Comparison of ENCODE assay signal across 23 mouse cellular contexts in genomic region chr10:34149772-34150171, GRCm38 (mm10). TPM values are rescaled to one million over a fixed set of nuclear protein-coding genes. Genes with fewer than 3 reads are reported as not detected.
DNase-seq lines count a peak whose midpoint lies in the region; ATAC-seq and TF ChIP-seq lines count a peak whose summit lies in the region.
"Had no signal": no experiment of that assay in that cellular context is flagged by ENCODE, and none has a peak within 500 bp of the region (broad histone marks: within the 10 kb centered on the region; RNA-seq: fewer than 3 reads in every experiment).

No protein-coding gene starts in this region.

- no peak for TF ChIP-seq CTCF in kidney, postnatal 0 days (IDR thresholded peaks at IDR 0.05; ENCODE audit: low read depth)

- H3K9me3 ChIP-seq in embryonic facial prominence, embryonic 11.5 days (replicated peaks; ENCODE audit: control insufficient read depth, low read length) = no peaks in the 10 kb centered on the region
- no peaks in the 10 kb centered on the region for H3K9me3 ChIP-seq in embryonic facial prominence, embryonic 10.5 days
- no peaks in the 10 kb centered on the region for H3K9me3 ChIP-seq in kidney, postnatal 0 days (replicated peaks; ENCODE audit: low read length)
- H3K9me3 ChIP-seq in kidney, embryonic 14.5 days (ENCODE audit: control insufficient read depth, low read length) = no peaks in the 10 kb centered on the region
- H3K9me3 ChIP-seq in embryonic facial prominence, embryonic 14.5 days (ENCODE audit: control insufficient read depth, low read length) = no peaks in the 10 kb centered on the region
- H3K9me3 ChIP-seq: embryonic facial prominence, embryonic 15.5 days; forebrain, embryonic 10.5 days; heart, embryonic 13.5 days; hindbrain, embryonic 12.5 days had no signal

- ATAC-seq in embryonic facial prominence, embryonic 11.5 days (replicated peaks; ENCODE audit: insufficient number of reproducible peaks, low FRiP score, low TSS enrichment, low read depth) = no peak; the same call in 1 of the 2 replicates
- ATAC-seq in kidney, postnatal 0 days (replicated peaks; ENCODE audit: low FRiP score, low read depth) = peak; percentile 21; the same call in 1 of the 2 replicates
- ATAC-seq in kidney, embryonic 14.5 days (ENCODE audit: low FRiP score, low TSS enrichment) = no peak
- ATAC-seq in embryonic facial prominence, embryonic 14.5 days (ENCODE audit: low read depth) = peak; percentile 60; the same call in 1 of the 2 replicates
- ATAC-seq: forebrain, embryonic 14.5 days; hindbrain, embryonic 16.5 days; inflammation-experienced regulatory T-cells, adult 6 months had no signal

- H3K27me3 ChIP-seq in embryonic facial prominence, embryonic 11.5 days (ENCODE audit: control insufficient read depth, insufficient read depth, low read length) = no peaks in the 10 kb centered on the region
- no peaks in the 10 kb centered on the region for H3K27me3 ChIP-seq in embryonic facial prominence, embryonic 10.5 days (replicated peaks; ENCODE audit: low read depth, poor library complexity, severe bottlenecking)
- no peaks in the 10 kb centered on the region for H3K27me3 ChIP-seq in kidney, postnatal 0 days (ENCODE audit: insufficient read depth, low read length)
- H3K27me3 ChIP-seq in kidney, embryonic 14.5 days (ENCODE audit: control insufficient read depth, insufficient read depth, low read length) = no peaks in the 10 kb centered on the region
- no peaks in the 10 kb centered on the region for H3K27me3 ChIP-seq in embryonic facial prominence, embryonic 14.5 days (replicated peaks; ENCODE audit: control insufficient read depth, insufficient read depth, low read length)
- H3K27me3 ChIP-seq: embryonic facial prominence, embryonic 15.5 days; heart, embryonic 13.5 days; hindbrain, embryonic 12.5 days had no signal

- no peak overlapping the region for H3K27ac ChIP-seq in embryonic facial prominence, embryonic 11.5 days (replicated peaks; ENCODE audit: low read depth, low read length)
- H3K27ac ChIP-seq in embryonic facial prominence, embryonic 10.5 days (replicated peaks) = no peak overlapping the region
- H3K27ac ChIP-seq in kidney, postnatal 0 days = no peak overlapping the region
- H3K27ac ChIP-seq in kidney, embryonic 14.5 days (ENCODE audit: low read depth, low read length) = no peak overlapping the region
- H3K27ac ChIP-seq in embryonic facial prominence, embryonic 14.5 days (replicated peaks; ENCODE audit: low read depth, low read length) = no peak overlapping the region
- H3K27ac ChIP-seq: embryonic facial prominence, embryonic 15.5 days; forebrain, embryonic 10.5 days; heart, embryonic 13.5 days; hindbrain, embryonic 12.5 days had no signal

- DNase-seq in embryonic facial prominence, embryonic 11.5 days (ENCODE audit: low spot score) = peak; percentile 35
- no peak for DNase-seq in embryonic facial prominence, embryonic 10.5 days (ENCODE audit: low spot score)
- DNase-seq in kidney, postnatal 0 days (ENCODE audit: low spot score) = peak; percentile 68
- DNase-seq in embryonic facial prominence, embryonic 14.5 days (ENCODE audit: low spot score) = peak; percentile 52
- no peak for DNase-seq in lung, postnatal 14 days
- DNase-seq in right cerebral cortex, postnatal 25 days = no peak
- DNase-seq: adrenal gland, adult 2 months; adrenal gland, postnatal 25 days; cerebellum, adult 18-20 months; cerebellum, adult 9-11 months; cerebellum, postnatal 36 days; gastrocnemius, postnatal 14 days; heart, postnatal 36 days had no signal

- H3K36me3 ChIP-seq in embryonic facial prominence, embryonic 11.5 days (replicated peaks; ENCODE audit: control insufficient read depth, insufficient read depth, low read depth, low read length) = no peaks in the 10 kb centered on the region
- peaks cover 27% of the 10 kb centered on the region for H3K36me3 ChIP-seq in embryonic facial prominence, embryonic 10.5 days (replicated peaks)
- H3K36me3 ChIP-seq in kidney, postnatal 0 days (ENCODE audit: insufficient read depth, low read length) = no peaks in the 10 kb centered on the region
- H3K36me3 ChIP-seq in kidney, embryonic 14.5 days (ENCODE audit: control insufficient read depth, insufficient read depth, low read length) = no peaks in the 10 kb centered on the region; the same call in 1 of the 2 replicates
- peaks cover 22% of the 10 kb centered on the region for H3K36me3 ChIP-seq in embryonic facial prominence, embryonic 14.5 days (ENCODE audit: control insufficient read depth, insufficient read depth, low read length)
- H3K36me3 ChIP-seq: hindbrain, embryonic 12.5 days had no signal

- H3K9ac ChIP-seq in embryonic facial prominence, embryonic 11.5 days (replicated peaks; ENCODE audit: low read length) = no peak overlapping the region
- no peak overlapping the region for H3K9ac ChIP-seq in kidney, postnatal 0 days (ENCODE audit: low read depth, low read length)
- H3K9ac ChIP-seq in kidney, embryonic 14.5 days (ENCODE audit: low read depth, low read length) = no peak overlapping the region
- H3K9ac ChIP-seq in embryonic facial prominence, embryonic 14.5 days (ENCODE audit: low read depth, low read length) = no peak overlapping the region
- H3K9ac ChIP-seq: embryonic facial prominence, embryonic 15.5 days; heart, embryonic 13.5 days; hindbrain, embryonic 12.5 days had no signal

- WGBS in embryonic facial prominence, embryonic 11.5 days = 43% methylated on average over 3 of the region's 3 CpGs
- WGBS in embryonic facial prominence, embryonic 10.5 days = 46% methylated on average over 3 of the region's 3 CpGs
- 38% methylated on average over 3 of the region's 3 CpGs for WGBS in kidney, postnatal 0 days
- 38% methylated on average over 3 of the region's 3 CpGs for WGBS in kidney, embryonic 14.5 days
- WGBS in embryonic facial prominence, embryonic 14.5 days = 37% methylated on average over 3 of the region's 3 CpGs

- no peaks in the 10 kb centered on the region; the same call in 1 of the 2 replicates for H3K4me1 ChIP-seq in embryonic facial prominence, embryonic 11.5 days (ENCODE audit: control insufficient read depth, insufficient read depth, low read length)
- peaks cover 22% of the 10 kb centered on the region for H3K4me1 ChIP-seq in embryonic facial prominence, embryonic 10.5 days
- H3K4me1 ChIP-seq in kidney, postnatal 0 days (replicated peaks; ENCODE audit: insufficient read depth, low read length) = no peaks in the 10 kb centered on the region
- no peaks in the 10 kb centered on the region for H3K4me1 ChIP-seq in kidney, embryonic 14.5 days (ENCODE audit: control insufficient read depth, insufficient read depth, low read length)
- no peaks in the 10 kb centered on the region for H3K4me1 ChIP-seq in embryonic facial prominence, embryonic 14.5 days (ENCODE audit: control insufficient read depth, insufficient read depth, low read length)
- H3K4me1 ChIP-seq: embryonic facial prominence, embryonic 15.5 days had no signal

- H3K4me2 ChIP-seq in embryonic facial prominence, embryonic 11.5 days (ENCODE audit: low read depth, low read length) = no peak overlapping the region
- no peak overlapping the region for H3K4me2 ChIP-seq in kidney, postnatal 0 days (ENCODE audit: low read length)
- H3K4me2 ChIP-seq in kidney, embryonic 14.5 days (replicated peaks; ENCODE audit: low read depth, low read length) = no peak overlapping the region
- no peak overlapping the region for H3K4me2 ChIP-seq in embryonic facial prominence, embryonic 14.5 days (ENCODE audit: low read depth, low read length)
- H3K4me2 ChIP-seq: embryonic facial prominence, embryonic 15.5 days; heart, embryonic 13.5 days; hindbrain, embryonic 12.5 days had no signal

- H3K4me3 ChIP-seq in embryonic facial prominence, embryonic 11.5 days (ENCODE audit: low read depth, low read length) = no peak overlapping the region
- H3K4me3 ChIP-seq in embryonic facial prominence, embryonic 10.5 days = no peak overlapping the region
- no peak overlapping the region for H3K4me3 ChIP-seq in kidney, postnatal 0 days (replicated peaks; ENCODE audit: low read depth, low read length)
- no peak overlapping the region for H3K4me3 ChIP-seq in kidney, embryonic 14.5 days (ENCODE audit: low read length)
- H3K4me3 ChIP-seq in embryonic facial prominence, embryonic 14.5 days (ENCODE audit: low read depth, low read length) = no peak overlapping the region
- H3K4me3 ChIP-seq: embryonic facial prominence, embryonic 15.5 days; erythroblast, embryonic 14.5 days; forebrain, embryonic 10.5 days; heart, embryonic 13.5 days; hindbrain, embryonic 12.5 days had no signal

RNA-seq across cellular contexts. Expression of gene Calhm6, which starts 22.0 kb away (rescaled TPM):
- polyA plus RNA-seq in embryonic facial prominence, embryonic 11.5 days (2014; fragmentation: Nextera tagmentation; extraction: Ambion mirVana) = 0.95 and 1.0 TPM in 2 replicates
- polyA plus RNA-seq in embryonic facial prominence, embryonic 10.5 days (2016; fragmentation: Nextera tagmentation; extraction: Ambion mirVana) = 0.62 and 0.68 TPM in 2 replicates
- 0.94 and 1.3 TPM in 2 replicates for polyA plus RNA-seq in kidney, postnatal 0 days (2015; fragmentation: Nextera tagmentation; extraction: Ambion mirVana)
- 0.89 and 1.7 TPM in 2 replicates for polyA plus RNA-seq in kidney, embryonic 14.5 days (2014; fragmentation: Nextera tagmentation; extraction: Ambion mirVana)
- polyA plus RNA-seq in embryonic facial prominence, embryonic 14.5 days (2014; fragmentation: Nextera tagmentation; extraction: Ambion mirVana) = 0.88 and 1.1 TPM in 2 replicates
- polyA plus RNA-seq: C2C12; erythroblast, embryonic 14.5 days had no signal

RNA-seq across cellular contexts. Expression of gene Calhm5, which starts 53.5 kb away (rescaled TPM):
- polyA plus RNA-seq in embryonic facial prominence, embryonic 11.5 days (2014; fragmentation: Nextera tagmentation; extraction: Ambion mirVana) = 0.18 and 0.26 TPM in 2 replicates
- polyA plus RNA-seq in embryonic facial prominence, embryonic 10.5 days (2016; fragmentation: Nextera tagmentation; extraction: Ambion mirVana) = 0.11 and 0.12 TPM in 2 replicates
- polyA plus RNA-seq in kidney, postnatal 0 days (2015; fragmentation: Nextera tagmentation; extraction: Ambion mirVana) = 0.56 and 0.57 TPM in 2 replicates
- 0.19 and 0.30 TPM in 2 replicates for polyA plus RNA-seq in kidney, embryonic 14.5 days (2014; fragmentation: Nextera tagmentation; extraction: Ambion mirVana)
- polyA plus RNA-seq in embryonic facial prominence, embryonic 14.5 days (2014; fragmentation: Nextera tagmentation; extraction: Ambion mirVana) = 1.4 TPM in 2 replicates
- polyA plus RNA-seq: erythroblast, embryonic 14.5 days; inflammation-experienced regulatory T-cells, adult 6 months had no signal

RNA-seq across cellular contexts. Expression of gene Dse, which starts 57.7 kb away (rescaled TPM):
- 45.1 and 47.2 TPM in 2 replicates for polyA plus RNA-seq in embryonic facial prominence, embryonic 11.5 days (2014; fragmentation: Nextera tagmentation; extraction: Ambion mirVana)
- polyA plus RNA-seq in embryonic facial prominence, embryonic 10.5 days (2016; fragmentation: Nextera tagmentation; extraction: Ambion mirVana) = 29.1 and 33.6 TPM in 2 replicates
- polyA plus RNA-seq in kidney, postnatal 0 days (2015; fragmentation: Nextera tagmentation; extraction: Ambion mirVana) = 17.4 and 19.1 TPM in 2 replicates
- polyA plus RNA-seq in kidney, embryonic 14.5 days (2014; fragmentation: Nextera tagmentation; extraction: Ambion mirVana) = 12.8 and 24.1 TPM in 2 replicates
- polyA plus RNA-seq in embryonic facial prominence, embryonic 14.5 days (2014; fragmentation: Nextera tagmentation; extraction: Ambion mirVana) = 46.7 and 49.6 TPM in 2 replicates
- polyA plus RNA-seq: erythroblast, embryonic 14.5 days had no signal

Comparison
In these comparisons a context has a peak if more than half of its experiments do, and no peak if none do; other contexts are left out.
1. ATAC-seq: peak in kidney, postnatal 0 days (single experiment) and embryonic facial prominence, embryonic 14.5 days (single experiment); none in embryonic facial prominence, embryonic 11.5 days (single experiment) and kidney, embryonic 14.5 days (single experiment).
2. DNase-seq: peak in embryonic facial prominence, embryonic 11.5 days (single experiment), kidney, postnatal 0 days (single experiment) and embryonic facial prominence, embryonic 14.5 days (single experiment); none in embryonic facial prominence, embryonic 10.5 days (single experiment), lung, postnatal 14 days (single experiment) and right cerebral cortex, postnatal 25 days (single experiment).